Mouse (Mus musculus): ENCODE data around the gene Flrt1. TPM values are rescaled to one million over a fixed set of nuclear protein-coding genes. Genes with fewer than 3 reads are reported as not detected.
A peak's percentile ranks its signal among the peaks of the same experiment; 100 is the strongest.

Gene Flrt1
- total RNA-seq (2014; rRNA removed) = 9.9 and 11.4 TPM in 2 replicates
- polyA plus RNA-seq (2015; fragmentation: Nextera tagmentation; extraction: Ambion mirVana) = 9.8 and 11.9 TPM in 2 replicates

GRCm38 (mm10) chr19:7105544-7105943 is at the start of gene Flrt1:
TSS of gene Flrt1 (minus strand) at chr19:7105729.
- ATAC-seq (ENCODE audit: low FRiP score) = no peak
- peaks cover 12% of the 10 kb centered on the region; the same call in 1 of the 2 replicates for H3K4me1 ChIP-seq (ENCODE audit: insufficient read depth, low read length)
- H3K9me3 ChIP-seq (ENCODE audit: low read length) = no peaks in the 10 kb centered on the region
- H3K4me2 ChIP-seq (ENCODE audit: low read depth, low read length, poor library complexity, severe bottlenecking) = no peak within 1 kb of the TSS
- no peaks in the 10 kb centered on the region for H3K36me3 ChIP-seq (ENCODE audit: insufficient read depth, low read length)
- H3K27ac ChIP-seq (ENCODE audit: low read depth, low read length) = no peak within 1 kb of the TSS
- 42% methylated on average over 9 of the region's 9 CpGs for WGBS
- 0 out of 2 replicates have a peak within 1 kb of the TSS, but pooled peaks have one; percentile 24 for H3K9ac ChIP-seq (replicated peaks; ENCODE audit: low read length, poor library complexity, severe bottlenecking)
- DNase-seq (ENCODE audit: low spot score) = no peak
- H3K27me3 ChIP-seq (ENCODE audit: insufficient read depth, low read length) = no peaks in the 10 kb centered on the region
- no peak within 1 kb of the TSS for H3K4me3 ChIP-seq (ENCODE audit: low read depth, low read length)
- no peak for TF ChIP-seq CTCF (IDR thresholded peaks at IDR 0.05)

GRCm38 (mm10) chr19:7155196-7155595 is 49.7 kb upstream of the Flrt1 start:
- Histone ChIP-seq H3K4me1 (ENCODE audit: insufficient read depth, low read length) (peaks cover 8% of the 10 kb centered on the region; the same call in 1 of the 2 replicates), H3K9ac (replicated peaks; ENCODE audit: low read length, poor library complexity, severe bottlenecking) (no peak overlapping the region), H3K27ac (ENCODE audit: low read depth, low read length) (no peak overlapping the region), H3K4me3 (ENCODE audit: low read depth, low read length) (no peak overlapping the region), H3K4me2 (ENCODE audit: low read depth, low read length, poor library complexity, severe bottlenecking) (no peak overlapping the region), H3K36me3 (ENCODE audit: insufficient read depth, low read length) (no peaks in the 10 kb centered on the region), H3K9me3 (ENCODE audit: low read length) (no peaks in the 10 kb centered on the region), H3K27me3 (ENCODE audit: insufficient read depth, low read length) (no peaks in the 10 kb centered on the region)
- peak; percentile 19; the same call in 1 of the 2 replicates for ATAC-seq (ENCODE audit: low FRiP score)
- TF ChIP-seq CTCF (IDR thresholded peaks at IDR 0.05) = no peak
- DNase-seq (ENCODE audit: low spot score) = peak; percentile 66
- WGBS = 53% methylated on average over 6 of the region's 6 CpGs

DNA sequence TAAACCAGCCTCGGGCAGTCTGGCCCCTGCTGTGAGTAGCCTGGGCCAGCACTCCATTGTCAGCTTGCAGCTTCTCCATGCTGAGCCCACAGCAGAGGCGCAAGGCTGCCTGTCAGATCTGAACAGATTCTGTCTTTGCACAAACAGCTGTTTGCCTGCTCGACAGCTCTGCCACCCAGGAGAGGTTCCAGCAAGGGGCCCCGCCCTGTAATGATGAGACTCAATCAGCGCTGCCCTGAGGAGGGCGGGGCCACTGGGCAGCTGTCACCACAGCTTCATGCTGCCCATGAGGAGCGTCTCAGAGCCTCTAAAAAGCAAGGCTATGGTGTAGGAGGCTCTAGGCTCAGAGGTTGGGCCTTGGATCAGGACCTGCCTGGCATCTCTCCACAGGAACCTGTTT is 47.7 kb upstream of the Flrt1 start:
- ATAC-seq (ENCODE audit: low FRiP score) (no peak), DNase-seq (ENCODE audit: low spot score) (no peak)
- no peak for TF ChIP-seq CTCF (IDR thresholded peaks at IDR 0.05)
- no peaks in the 10 kb centered on the region for H3K36me3 ChIP-seq (ENCODE audit: insufficient read depth, low read length)
- no peak overlapping the region for H3K4me3 ChIP-seq (ENCODE audit: low read depth, low read length)
- WGBS = 37% methylated on average over 7 of the region's 7 CpGs
- no peak overlapping the region for H3K9ac ChIP-seq (replicated peaks; ENCODE audit: low read length, poor library complexity, severe bottlenecking)
- H3K4me1 ChIP-seq (ENCODE audit: insufficient read depth, low read length) = peaks cover 8% of the 10 kb centered on the region; the same call in 1 of the 2 replicates
- no peaks in the 10 kb centered on the region for H3K9me3 ChIP-seq (ENCODE audit: low read length)
- H3K27ac ChIP-seq (ENCODE audit: low read depth, low read length) = no peak overlapping the region
- no peaks in the 10 kb centered on the region for H3K27me3 ChIP-seq (ENCODE audit: insufficient read depth, low read length)
- no peak overlapping the region for H3K4me2 ChIP-seq (ENCODE audit: low read depth, low read length, poor library complexity, severe bottlenecking)

- H3K4me2 ChIP-seq (ENCODE audit: low read depth, low read length, poor library complexity, severe bottlenecking) = no peak overlapping the region
Measured at GRCm38 (mm10) chr19:7151927-7152653, 46.6 kb upstream of the Flrt1 start.

GRCm38 (mm10) chr19:7151300-7151926 is 45.9 kb upstream of the Flrt1 start:
- no peak for DNase-seq (ENCODE audit: low spot score)

More at GRCm38 (mm10) chr19:7151927-7152653, 46.6 kb upstream of the Flrt1 start:
- no peaks in the 10 kb centered on the region for H3K27me3 ChIP-seq (ENCODE audit: insufficient read depth, low read length)
- DNase-seq (ENCODE audit: low spot score) = no peak
- TF ChIP-seq CTCF (IDR thresholded peaks at IDR 0.05) = no peak
- H3K4me1 ChIP-seq (ENCODE audit: insufficient read depth, low read length) = peaks cover 2% of the 10 kb centered on the region; the same call in 1 of the 2 replicates
- H3K9ac ChIP-seq (replicated peaks; ENCODE audit: low read length, poor library complexity, severe bottlenecking) = no peak overlapping the region
- ATAC-seq (ENCODE audit: low FRiP score) = no peak
- no peak overlapping the region for H3K27ac ChIP-seq (ENCODE audit: low read depth, low read length)
- no peak overlapping the region for H3K4me3 ChIP-seq (ENCODE audit: low read depth, low read length)
- no peaks in the 10 kb centered on the region for H3K9me3 ChIP-seq (ENCODE audit: low read length)
- no peaks in the 10 kb centered on the region for H3K36me3 ChIP-seq (ENCODE audit: insufficient read depth, low read length)
- 76% methylated on average over 6 of the region's 6 CpGs for WGBS

More at GRCm38 (mm10) chr19:7151300-7151926, 45.9 kb upstream of the Flrt1 start:
- Histone ChIP-seq H3K36me3 (ENCODE audit: insufficient read depth, low read length) (no peaks in the 10 kb centered on the region), H3K9me3 (ENCODE audit: low read length) (no peaks in the 10 kb centered on the region), H3K4me3 (ENCODE audit: low read depth, low read length) (no peak overlapping the region), H3K4me2 (ENCODE audit: low read depth, low read length, poor library complexity, severe bottlenecking) (no peak overlapping the region), H3K27me3 (ENCODE audit: insufficient read depth, low read length) (no peaks in the 10 kb centered on the region), H3K4me1 (ENCODE audit: insufficient read depth, low read length) (no peaks in the 10 kb centered on the region; the same call in 1 of the 2 replicates), H3K9ac (replicated peaks; ENCODE audit: low read length, poor library complexity, severe bottlenecking) (no peak overlapping the region), H3K27ac (ENCODE audit: low read depth, low read length) (no peak overlapping the region)
- TF ChIP-seq CTCF (IDR thresholded peaks at IDR 0.05) = no peak
- ATAC-seq (ENCODE audit: low FRiP score) = no peak
- 77% methylated on average over 7 of the region's 7 CpGs for WGBS
